Mouse (Mus musculus) urinary bladder, postnatal 4 days (tissue): ENCODE data around the gene Arap1.

Source experiments
- DNase-seq, 2 experiments: peaks; one replicate each; pipeline ENCODE4 v3.0.0; 2021 to 2022; ENCODE audit warnings: low spot score in 2 of 2

The Arap1 gene

GRCm38 (mm10) chr7:101362791-101363191, 14.9 kb downstream of the Arap1 start:
- no peak for DNase-seq

GRCm38 (mm10) chr7:101363914-101364313, 16.0 kb downstream of the Arap1 start:
- no peak for DNase-seq

GRCm38 (mm10) chr7:101367901-101368852, 20.3 kb downstream of the Arap1 start:
- no peak for DNase-seq

- no peak for DNase-seq
Observed at GRCm38 (mm10) chr7:101369666-101370065, 21.8 kb downstream of the Arap1 start.

- no peak for DNase-seq
Observed at GRCm38 (mm10) chr7:101373082-101373481, 25.2 kb downstream of the Arap1 start.

GRCm38 (mm10) chr7:101374155-101374554, 26.3 kb downstream of the Arap1 start:
- no peak for DNase-seq

- DNase-seq: no peak
Observed at GRCm38 (mm10) chr7:101376701-101377340, 29.0 kb downstream of the Arap1 start.

GRCm38 (mm10) chr7:101377741-101378262, 29.9 kb downstream of the Arap1 start:
- peak; percentile 73 to 80 for DNase-seq

GRCm38 (mm10) chr7:101378285-101378684, 30.4 kb downstream of the Arap1 start:
- no peak for DNase-seq

- no peak for DNase-seq
Observed at GRCm38 (mm10) chr7:101378796-101379465, 31.1 kb downstream of the Arap1 start.

- DNase-seq: no peak
Observed at GRCm38 (mm10) chr7:101379732-101380131, 31.9 kb downstream of the Arap1 start.

- DNase-seq: no peak
Observed at GRCm38 (mm10) chr7:101381512-101381911, 33.6 kb downstream of the Arap1 start.

GRCm38 (mm10) chr7:101382378-101382777, 34.5 kb downstream of the Arap1 start:
- DNase-seq: no peak

- DNase-seq: no peak
Observed at GRCm38 (mm10) chr7:101383756-101384155, 35.9 kb downstream of the Arap1 start.

- no peak for DNase-seq
Observed at GRCm38 (mm10) chr7:101384931-101385330, 37.1 kb downstream of the Arap1 start.

GRCm38 (mm10) chr7:101385331-101385733, 37.5 kb downstream of the Arap1 start:
- peak in 1 of 2 experiments; percentile 61 for DNase-seq

- DNase-seq: no peak
Observed at GRCm38 (mm10) chr7:101385866-101386452, 38.1 kb downstream of the Arap1 start.

GRCm38 (mm10) chr7:101389256-101389655, 41.4 kb downstream of the Arap1 start:
- DNase-seq: peak in 1 of 2 experiments; percentile 15

- DNase-seq: peak in 1 of 2 experiments; percentile 52
Observed at GRCm38 (mm10) chr7:101391909-101392479, 44.1 kb downstream of the Arap1 start.

- DNase-seq: peak in 1 of 2 experiments; percentile 67
Observed at GRCm38 (mm10) chr7:101393015-101393414, 45.1 kb downstream of the Arap1 start.
